Mouse (Mus musculus) kidney, postnatal 0 days (tissue): Measurements from ENCODE around the gene Dglucy. TPM values are rescaled to one million over a fixed set of nuclear protein-coding genes. Genes with fewer than 3 reads are reported as not detected.

Source experiments
- ATAC-seq: fragments of 200-750 bp; cut with Nextera tagmentation; replicated peaks from 2 replicates; pipeline ENCODE4 v1.8.0; 2017; ENCODE audit warnings: low read depth, moderate number of reproducible peaks, moderate TSS enrichment, moderate library complexity; ENCODE audit not compliant: low FRiP score
- DNase-seq: peaks from one replicate; pipeline ENCODE4 v3.0.0-alpha.2; 2016; ENCODE audit warnings: low spot score
- H3K27ac ChIP-seq: fragments of 300-500 bp; sonication (generic); 2 replicates; pipeline ENCODE4 v1.5.1; 2014; ENCODE audit warnings: mild to moderate bottlenecking
- H3K27me3 ChIP-seq: fragments of 300-500 bp; sonication (generic); 2 replicates; pipeline ENCODE4 v1.6.1; 2014; ENCODE audit warnings: low read length, mixed read lengths; ENCODE audit not compliant: insufficient read depth
- H3K36me3 ChIP-seq: fragments of 300-500 bp; sonication (generic); 2 replicates; pipeline ENCODE4 v1.6.1; 2014; ENCODE audit warnings: low read length, mixed read lengths; ENCODE audit not compliant: insufficient read depth
- H3K4me1 ChIP-seq: fragments of 300-500 bp; sonication (generic); replicated peaks from 2 replicates; pipeline ENCODE4 v1.6.1; 2014; ENCODE audit warnings: antibody characterized with exemption, low read length, mixed read lengths; ENCODE audit not compliant: insufficient read depth
- H3K4me2 ChIP-seq: fragments of 300-500 bp; sonication (generic); 2 replicates; pipeline ENCODE4 v1.6.1; 2014; ENCODE audit warnings: mild to moderate bottlenecking, low read length, moderate library complexity, mixed read lengths
- H3K4me3 ChIP-seq: fragments of 300-500 bp; sonication (generic); replicated peaks from 2 replicates; pipeline ENCODE4 v1.5.1; 2014; ENCODE audit warnings: low read depth, low read length
- H3K9ac ChIP-seq: fragments of 300-500 bp; sonication (generic); 2 replicates; pipeline ENCODE4 v1.6.1; 2014; ENCODE audit warnings: low read depth, low read length
- H3K9me3 ChIP-seq: fragments of 300-500 bp; sonication (generic); replicated peaks from 2 replicates; pipeline ENCODE4 v1.6.1; 2016; ENCODE audit warnings: low read length, inconsistent platforms, mixed read lengths
- CTCF ChIP-seq: IDR thresholded peaks from 2 replicates; pipeline ENCODE4 v1.5.1; 2016; ENCODE audit warnings: antibody characterized with exemption, low read depth, mild to moderate bottlenecking, moderate library complexity
- WGBS: fragments of 180-500 bp; shearing (Covaris S2); extraction: QIAGEN DNeasy Blood & Tissue Kit; methylation state at CpG from one replicate; pipeline ENCODE4 v1.1.7; 2014; 5-methylcytosine and 5-hydroxymethylcytosine counted together
- polyA plus RNA-seq: library from polyadenylated mRNA; unstranded; fragments of >200 nt; fragmentation: Nextera tagmentation; extraction: Ambion mirVana; gene quantifications from 2 replicates; pipeline ENCODE4 v1.2.1, GENCODE M21; 2015

The Dglucy gene
- polyA plus RNA-seq, 1 experiment from 2014 or later: 5.0 TPM

DNA sequence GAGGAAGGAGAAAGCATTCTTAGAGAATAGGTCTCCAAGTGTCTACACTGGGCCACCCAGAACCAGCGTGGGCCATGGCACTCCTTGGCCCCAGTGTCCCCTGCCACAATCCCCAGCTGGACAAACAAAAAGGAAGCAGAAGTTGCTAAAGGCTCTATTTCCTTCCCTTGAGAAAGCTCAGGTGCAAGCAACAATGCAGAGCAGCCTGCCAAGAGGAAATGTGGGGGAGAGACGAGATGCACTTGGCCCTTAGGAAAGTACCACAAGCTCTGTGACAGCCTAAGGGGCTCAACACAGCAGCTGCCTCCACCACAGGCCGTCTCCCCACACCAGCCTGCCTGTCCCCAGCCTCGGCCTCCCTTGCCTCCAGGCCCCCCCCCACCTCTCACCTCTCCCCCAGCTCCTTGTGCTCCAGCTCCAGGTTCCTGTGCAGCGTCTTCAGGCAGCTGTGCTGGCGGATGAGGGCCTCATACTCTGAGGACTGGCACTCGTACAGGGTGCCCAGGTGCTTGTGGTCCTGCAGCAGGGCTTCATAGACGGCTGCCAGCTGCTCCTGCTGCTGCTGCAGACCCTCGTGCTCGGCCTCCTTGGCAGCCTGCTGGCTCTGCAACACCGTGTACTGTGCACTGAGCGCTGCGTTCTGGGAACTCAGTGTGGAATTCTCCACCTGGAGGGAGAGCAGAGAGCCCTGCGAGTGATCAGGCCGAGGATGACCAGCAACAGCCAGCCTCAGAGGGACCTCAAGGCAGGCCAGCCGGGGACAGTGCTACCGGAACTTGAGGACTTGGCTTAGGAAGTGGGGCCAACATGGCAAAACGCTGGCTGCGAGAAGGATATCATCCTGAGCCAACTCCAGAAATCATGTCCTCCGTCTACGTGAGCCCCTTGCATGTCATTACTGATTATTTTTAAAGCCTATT is 158.8 kb downstream of the Dglucy start:
- no peak for TF ChIP-seq CTCF
- H3K4me2 ChIP-seq: no peak overlapping the region
- no peak overlapping the region for H3K9ac ChIP-seq
- peaks cover 22% of the 10 kb centered on the region for H3K36me3 ChIP-seq
- 47% methylated on average over 21 of the region's 21 CpGs for WGBS
- ATAC-seq (no peak; the same call in 1 of the 2 replicates), DNase-seq (peak; percentile 67)
- H3K27me3 ChIP-seq: no peaks in the 10 kb centered on the region
- no peaks in the 10 kb centered on the region for H3K4me1 ChIP-seq
- H3K4me3 ChIP-seq: no peak overlapping the region
- no peaks in the 10 kb centered on the region for H3K9me3 ChIP-seq
- H3K27ac ChIP-seq: 0 out of 2 replicates have a peak overlapping the region, but pooled peaks have one; percentile 19

GRCm38 (mm10) chr12:100941361-100941760 is 162.5 kb downstream of the Dglucy start:
- Histone ChIP-seq H3K9me3 (no peaks in the 10 kb centered on the region), H3K4me3 (no peak overlapping the region), H3K36me3 (peaks cover 32% of the 10 kb centered on the region), H3K27me3 (no peaks in the 10 kb centered on the region), H3K4me2 (no peak overlapping the region), H3K27ac (no peak overlapping the region), H3K9ac (no peak overlapping the region), H3K4me1 (no peaks in the 10 kb centered on the region)
- 80% methylated on average over 3 of the region's 3 CpGs for WGBS
- no peak for ATAC-seq
- TF ChIP-seq CTCF: no peak
- DNase-seq: no peak

DNA sequence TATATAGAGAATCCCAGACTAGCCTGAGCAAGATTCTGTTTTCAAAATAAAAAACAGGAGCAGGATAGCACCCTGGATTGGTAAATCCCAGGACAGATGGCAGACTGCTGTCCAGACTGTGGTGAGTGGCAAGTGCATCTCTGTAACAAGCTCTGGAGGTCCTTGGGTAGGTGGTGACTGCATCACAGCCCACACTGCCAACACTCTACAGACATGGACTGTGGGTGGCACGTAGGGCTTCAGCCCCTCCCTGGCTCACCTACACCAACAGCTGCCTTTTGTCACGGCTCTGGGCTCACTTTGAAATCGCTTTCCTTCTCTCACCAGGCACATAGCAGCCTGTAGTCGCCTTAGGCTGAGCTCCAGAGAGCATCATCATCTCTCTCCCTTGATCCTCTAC is 164.3 kb downstream of the Dglucy start:
- no peak overlapping the region for H3K9ac ChIP-seq
- no peak for TF ChIP-seq CTCF
- ATAC-seq: no peak
- no peaks in the 10 kb centered on the region for H3K9me3 ChIP-seq
- WGBS: 61% methylated on average over 4 of the region's 4 CpGs
- H3K4me2 ChIP-seq: no peak overlapping the region
- DNase-seq: no peak
- H3K27me3 ChIP-seq: no peaks in the 10 kb centered on the region
- H3K4me1 ChIP-seq: no peaks in the 10 kb centered on the region
- peaks cover 38% of the 10 kb centered on the region for H3K36me3 ChIP-seq
- H3K4me3 ChIP-seq: no peak overlapping the region
- no peak overlapping the region for H3K27ac ChIP-seq

GRCm38 (mm10) chr12:100944921-100945336 is 166.1 kb downstream of the Dglucy start:
- no peak overlapping the region for H3K27ac ChIP-seq
- H3K27me3 ChIP-seq: no peaks in the 10 kb centered on the region
- ATAC-seq (no peak), DNase-seq (no peak)
- no peaks in the 10 kb centered on the region for H3K9me3 ChIP-seq
- TF ChIP-seq CTCF: no peak
- no peak overlapping the region for H3K4me2 ChIP-seq
- 84% methylated on average over 21 of the region's 21 CpGs for WGBS
- no peak overlapping the region for H3K9ac ChIP-seq
- H3K4me1 ChIP-seq: no peaks in the 10 kb centered on the region
- no peak overlapping the region for H3K4me3 ChIP-seq
- peaks cover 33% of the 10 kb centered on the region for H3K36me3 ChIP-seq

DNA sequence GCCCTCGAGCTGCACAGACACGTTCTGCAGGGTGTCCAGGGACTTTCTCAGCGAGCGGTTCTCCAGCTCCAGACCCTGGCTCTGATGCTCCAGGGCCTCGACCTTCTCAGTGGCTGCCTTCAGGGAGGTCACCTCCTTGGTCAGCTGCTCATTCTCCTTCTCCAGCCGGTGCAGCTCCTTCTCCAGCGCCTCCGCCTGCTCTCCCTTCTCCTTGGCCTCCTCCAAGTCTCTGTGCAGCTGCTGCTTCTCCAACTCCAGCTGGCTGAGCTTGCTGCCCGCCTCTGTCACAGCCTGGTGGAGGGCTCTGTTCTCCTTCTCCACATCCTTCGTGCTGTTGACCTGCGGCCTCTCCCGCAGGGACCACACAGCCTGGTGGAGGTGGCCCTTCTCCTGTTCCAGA is 166.6 kb downstream of the Dglucy start:
- Histone ChIP-seq H3K27me3 (no peaks in the 10 kb centered on the region), H3K4me2 (no peak overlapping the region), H3K9me3 (no peaks in the 10 kb centered on the region), H3K36me3 (peaks cover 28% of the 10 kb centered on the region; the same call in 1 of the 2 replicates), H3K4me1 (no peaks in the 10 kb centered on the region), H3K9ac (no peak overlapping the region), H3K27ac (no peak overlapping the region), H3K4me3 (no peak overlapping the region)
- DNase-seq (no peak), ATAC-seq (no peak)
- no peak for TF ChIP-seq CTCF
- 70% methylated on average over 12 of the region's 12 CpGs for WGBS

- no peak for DNase-seq
- no peak for ATAC-seq
- no peaks in the 10 kb centered on the region for H3K4me1 ChIP-seq
- WGBS: 81% methylated on average over 12 of the region's 12 CpGs
- no peak overlapping the region for H3K9ac ChIP-seq
- H3K36me3 ChIP-seq: peaks cover 24% of the 10 kb centered on the region; the same call in 1 of the 2 replicates
- no peak overlapping the region for H3K27ac ChIP-seq
- H3K4me3 ChIP-seq: no peak overlapping the region
- H3K4me2 ChIP-seq: no peak overlapping the region
- H3K9me3 ChIP-seq: no peaks in the 10 kb centered on the region
- no peaks in the 10 kb centered on the region for H3K27me3 ChIP-seq
- TF ChIP-seq CTCF: no peak
Observed at GRCm38 (mm10) chr12:100945948-100946347, 167.1 kb downstream of the Dglucy start.

Other genes with a start within 250 kb of the Dglucy start
- 3.3 and 3.8 TPM in 2 replicates for gene Rps6ka5, start 52.1 kb upstream of the Dglucy start, polyA plus RNA-seq
- gene Gpr68, start 129.1 kb downstream of the Dglucy start, polyA plus RNA-seq: 0.36 and 0.57 TPM in 2 replicates
- gene Ccdc88c, start 250.0 kb downstream of the Dglucy start, polyA plus RNA-seq: 7.6 and 7.8 TPM in 2 replicates